Mouse (Mus musculus) gastrocnemius, postnatal 14 days (tissue): ENCODE measurements around the gene Exosc5. TPM values are rescaled to one million over a fixed set of nuclear protein-coding genes. Genes with fewer than 3 reads are reported as not detected.

Source experiments
- DNase-seq: peaks from one replicate; pipeline ENCODE4 v3.0.0; 2021; ENCODE audit warnings: mixed read lengths
- intact Hi-C: fragments of 180-260 bp; cut with DNase I; formaldehyde crosslinking; loops from one replicate; pipeline ENCODE4 v1.15.1; 2025; ENCODE audit warnings: low total_unique reads
- total RNA-seq, 2 experiments: library from RNA; stranded (reverse); gene quantifications; 2 replicates each; pipeline ENCODE4 v1.2.3; 2021

The Exosc5 gene
- total RNA-seq, 2 experiments from 2014 or later: 21.3 to 21.6 TPM

DNA sequence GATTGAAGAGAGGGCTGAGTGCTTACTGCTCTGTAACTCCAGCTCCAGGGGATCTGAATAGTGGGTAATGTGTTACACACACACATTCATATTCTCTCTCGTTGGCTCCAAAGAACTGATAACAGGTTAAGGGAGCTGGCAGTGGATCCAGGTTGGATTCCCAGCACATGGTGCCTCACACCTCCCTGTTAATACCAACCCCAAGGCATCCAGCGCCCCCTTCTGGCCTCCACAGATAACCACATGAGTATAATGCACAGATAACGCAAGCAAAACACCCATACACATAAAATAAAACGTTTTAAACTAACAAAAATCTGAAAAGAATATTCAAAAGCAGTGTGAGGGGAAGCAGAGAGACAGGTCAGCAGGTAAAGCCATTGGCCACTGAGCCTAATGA lies 13.5 kb downstream of the Exosc5 start:
- intact Hi-C loops: no loop called here
- no peak for DNase-seq

DNA sequence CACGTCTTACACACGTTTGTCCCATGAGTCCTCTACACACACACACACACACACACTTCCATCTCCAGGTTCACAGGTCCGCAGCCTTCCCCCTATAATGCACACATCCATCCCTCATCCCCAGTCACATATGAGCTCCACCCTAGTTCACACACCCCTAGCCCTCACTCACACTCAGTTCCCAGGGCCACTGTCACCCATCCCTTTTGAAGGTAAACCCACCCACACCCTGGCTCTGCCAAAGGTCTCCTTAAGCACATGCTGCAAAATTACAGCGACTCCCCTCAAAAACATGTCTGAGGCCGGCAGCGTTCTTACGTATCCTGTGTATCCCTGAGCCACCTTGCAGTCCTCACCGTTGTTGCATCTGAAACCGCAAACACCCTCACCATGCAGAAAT lies 15.3 kb downstream of the Exosc5 start:
- intact Hi-C loops: no loop called here
- no peak for DNase-seq

DNA sequence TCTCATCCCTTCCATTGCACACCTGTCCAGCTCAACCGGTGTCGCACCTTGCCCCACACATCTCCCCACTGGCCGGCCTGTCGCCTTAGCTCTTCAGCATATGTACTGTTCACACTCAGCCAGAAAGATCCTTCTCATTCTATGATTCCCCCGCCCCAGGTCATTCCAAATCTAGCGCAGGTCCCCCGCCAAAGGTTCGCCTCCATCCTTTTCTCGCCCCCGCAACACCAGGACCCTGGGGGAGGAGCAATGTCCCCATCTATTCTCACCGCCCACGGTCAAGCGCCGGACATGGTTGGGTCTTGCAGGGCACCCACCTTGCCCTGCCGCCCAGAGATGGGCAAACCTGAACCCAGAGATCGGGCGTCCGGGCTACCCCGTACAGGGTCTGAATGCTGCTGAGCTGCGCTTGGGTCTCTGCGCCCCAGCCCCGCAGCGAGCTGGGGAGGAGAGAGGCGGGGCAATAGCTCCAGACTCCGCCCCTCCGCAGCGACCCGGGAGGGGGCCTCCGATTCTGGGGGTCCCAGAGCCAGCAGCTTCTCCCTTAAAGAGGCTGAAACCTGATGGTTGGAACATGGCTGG lies 15.8 kb downstream of the Exosc5 start, which contains the start of gene Tmem91:
Gene Tmem91 (minus strand): TSS at position 448 of the 582 bp plus-strand sequence.
- no peak for DNase-seq
- intact Hi-C loops: no loop called here

DNA sequence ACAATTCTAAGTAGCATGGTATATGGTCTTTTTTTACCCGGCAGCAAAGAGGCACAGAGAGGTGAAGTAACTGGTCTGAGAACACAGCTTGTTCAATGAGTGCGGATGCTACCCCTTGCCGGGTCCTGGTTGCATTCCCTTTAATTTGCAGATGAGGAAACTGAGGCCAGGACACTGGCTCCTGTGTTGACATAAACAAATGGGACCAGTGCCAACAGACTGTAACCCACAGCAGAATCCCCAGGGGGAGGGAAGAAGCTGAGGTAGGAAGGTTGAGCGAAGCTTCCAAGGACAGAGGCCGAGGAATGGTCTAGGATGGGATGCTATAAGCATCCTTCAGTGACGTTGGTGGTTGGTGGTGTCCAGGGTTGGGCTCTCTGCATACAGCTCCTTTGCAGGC lies 16.4 kb downstream of the Exosc5 start:
- DNase-seq: no peak
- intact Hi-C loops: no loop called here

DNA sequence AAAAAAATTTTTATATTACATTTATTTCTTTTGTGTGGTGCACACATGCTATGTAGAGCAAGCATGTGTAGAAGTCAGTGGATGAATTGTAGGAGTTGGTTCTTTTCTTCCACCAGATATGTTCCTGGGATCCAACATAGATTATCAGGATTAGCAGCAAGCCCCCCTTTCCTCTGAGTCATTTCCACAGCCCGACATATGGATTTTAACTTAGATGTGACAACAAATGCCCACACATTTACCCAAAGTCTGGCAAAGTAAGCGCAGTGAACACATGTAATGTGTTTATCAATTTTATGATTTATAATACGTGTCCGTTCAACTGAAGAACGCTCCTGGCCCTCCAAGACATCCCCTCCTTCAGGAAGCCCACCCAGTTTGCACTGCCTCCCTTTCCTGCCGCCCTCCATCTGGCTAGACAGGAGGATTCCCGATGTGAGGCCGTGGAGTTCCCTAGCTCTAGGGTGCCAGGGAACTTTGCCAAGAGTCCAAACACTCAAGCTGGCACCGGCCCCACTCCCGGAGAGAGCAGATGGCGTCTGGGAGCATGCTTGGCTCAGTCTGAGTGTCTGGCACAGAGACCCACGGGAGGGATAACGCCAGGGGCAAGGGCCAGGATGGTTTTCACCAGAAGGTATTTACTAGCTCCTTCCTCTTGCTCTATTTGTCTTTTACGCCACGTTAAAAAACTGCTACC lies 17.3 kb downstream of the Exosc5 start:
- intact Hi-C loops: no loop called here
- DNase-seq: peak; percentile 81

DNA sequence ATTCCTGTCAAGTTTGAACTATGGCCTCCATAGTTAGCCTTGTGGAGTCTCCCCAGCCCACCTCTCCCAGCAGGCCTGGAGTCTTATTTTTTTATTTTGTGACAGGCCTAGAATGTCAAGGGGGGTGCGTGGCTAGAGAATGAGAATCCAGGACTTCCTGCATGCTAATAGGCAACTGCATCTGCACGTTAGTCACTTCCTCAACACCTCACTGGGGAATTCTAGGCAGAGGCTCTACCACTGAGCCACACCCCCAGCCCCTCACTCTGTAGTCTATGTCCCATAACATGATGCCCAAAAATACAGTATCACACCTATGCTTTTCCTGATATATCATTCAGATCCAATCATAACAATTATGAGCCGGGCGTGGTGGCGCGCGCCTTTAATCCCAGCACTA lies 18.0 kb downstream of the Exosc5 start:
- intact Hi-C loops: no loop called here
- no peak for DNase-seq

DNA sequence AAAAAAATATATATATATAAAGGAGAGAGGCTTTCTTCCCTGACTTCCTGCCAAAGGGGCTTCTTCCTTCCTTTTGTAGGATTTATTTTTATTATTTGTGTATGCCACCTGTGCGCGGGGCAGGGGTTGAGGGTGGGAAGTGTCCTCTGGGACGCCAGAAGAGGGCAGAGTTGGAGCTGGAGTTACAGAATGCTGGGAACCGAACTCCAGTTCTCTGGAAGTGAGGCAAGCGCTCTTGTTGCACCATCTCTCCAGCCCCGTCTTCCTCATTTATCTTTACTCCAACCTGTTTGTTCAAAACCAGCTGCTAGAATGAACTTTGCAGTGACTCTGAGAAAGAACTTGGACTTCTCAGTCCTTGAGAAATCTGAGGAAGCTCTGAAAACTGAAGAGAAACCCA lies 21.0 kb downstream of the Exosc5 start:
- intact Hi-C loops: no loop called here
- DNase-seq: no peak

DNA sequence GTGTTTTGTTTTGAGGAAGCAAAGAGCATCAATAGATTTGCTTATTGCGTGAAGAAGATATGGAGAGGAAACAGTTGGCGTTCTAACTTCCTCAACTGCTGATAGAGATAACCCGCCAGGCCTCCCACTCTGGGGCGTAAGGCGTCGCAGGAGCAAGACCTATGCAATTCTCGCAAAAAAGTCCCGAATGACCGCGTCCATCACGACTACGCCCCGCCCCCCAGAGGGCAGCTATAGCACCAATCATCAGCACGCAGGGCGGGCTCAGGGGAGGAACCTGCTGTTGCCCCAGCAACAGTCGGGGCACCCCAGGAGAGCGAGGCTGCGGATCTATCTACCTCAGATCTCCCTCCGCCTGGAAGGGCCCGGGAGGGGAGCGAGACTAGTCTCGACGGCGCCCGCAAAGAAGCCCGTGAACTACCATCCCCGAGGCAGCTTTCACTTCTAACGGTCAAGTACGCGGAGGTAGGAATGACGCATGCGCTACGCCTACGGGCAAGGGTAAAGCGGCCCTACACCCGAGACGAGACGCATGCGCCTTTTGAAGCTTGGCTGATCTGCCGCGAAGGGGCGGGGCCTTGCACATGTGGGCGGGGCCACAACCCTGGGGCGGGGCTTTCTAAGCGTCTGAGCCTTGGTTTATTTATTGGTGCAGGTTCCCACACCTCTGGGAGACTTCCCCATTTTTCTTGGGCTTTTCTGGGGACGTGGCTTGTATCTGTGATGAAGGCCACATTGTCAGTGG lies 21.7 kb downstream of the Exosc5 start, which contains the start of gene B9d2:
Gene B9d2 (plus strand): TSS at position 267 of the 745 bp plus-strand sequence.
- intact Hi-C loops: no loop called here
- peak; percentile 94 for DNase-seq

DNA sequence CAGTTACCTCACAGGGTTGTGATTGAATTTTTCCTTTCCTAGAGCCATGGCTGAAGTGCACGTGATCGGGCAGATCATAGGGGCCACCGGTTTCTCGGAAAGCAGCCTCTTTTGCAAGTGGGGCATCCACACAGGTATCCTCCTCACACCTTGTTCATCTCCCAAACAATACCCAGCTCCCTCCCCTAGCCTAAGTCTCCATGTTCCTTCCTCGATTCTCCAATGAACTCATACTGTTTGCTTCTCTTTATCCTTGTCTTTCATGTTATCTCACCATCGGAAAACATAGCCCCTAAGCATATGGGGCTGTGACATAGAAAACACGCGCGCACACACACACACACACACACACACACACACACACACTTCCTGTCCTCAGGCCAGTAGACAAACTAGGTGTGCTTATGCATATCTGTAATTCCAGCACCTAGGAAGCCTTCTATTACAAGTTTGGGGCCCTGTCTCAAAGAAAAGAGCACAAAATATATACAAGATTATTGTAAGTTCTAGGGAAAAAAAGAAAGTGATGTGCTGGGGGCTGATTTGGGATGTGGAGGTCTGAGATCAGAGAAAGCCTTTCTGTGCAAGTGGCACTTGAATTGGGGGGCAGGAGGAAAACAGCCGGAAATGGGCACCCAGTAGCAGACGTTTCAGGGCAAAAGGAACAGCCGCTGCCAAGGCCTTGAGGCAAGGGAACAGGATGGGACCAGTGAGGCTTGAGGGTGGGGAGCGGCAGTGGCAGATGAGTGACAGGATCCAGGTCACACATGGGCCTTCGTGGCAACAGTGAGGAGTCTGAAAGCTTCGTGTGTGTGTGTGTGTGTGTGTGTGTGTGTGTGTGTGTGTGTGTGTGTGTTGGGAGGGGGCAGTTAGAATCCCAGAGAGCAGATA lies 22.6 kb downstream of the Exosc5 start:
- intact Hi-C loops: no loop called here
- no peak for DNase-seq

DNA sequence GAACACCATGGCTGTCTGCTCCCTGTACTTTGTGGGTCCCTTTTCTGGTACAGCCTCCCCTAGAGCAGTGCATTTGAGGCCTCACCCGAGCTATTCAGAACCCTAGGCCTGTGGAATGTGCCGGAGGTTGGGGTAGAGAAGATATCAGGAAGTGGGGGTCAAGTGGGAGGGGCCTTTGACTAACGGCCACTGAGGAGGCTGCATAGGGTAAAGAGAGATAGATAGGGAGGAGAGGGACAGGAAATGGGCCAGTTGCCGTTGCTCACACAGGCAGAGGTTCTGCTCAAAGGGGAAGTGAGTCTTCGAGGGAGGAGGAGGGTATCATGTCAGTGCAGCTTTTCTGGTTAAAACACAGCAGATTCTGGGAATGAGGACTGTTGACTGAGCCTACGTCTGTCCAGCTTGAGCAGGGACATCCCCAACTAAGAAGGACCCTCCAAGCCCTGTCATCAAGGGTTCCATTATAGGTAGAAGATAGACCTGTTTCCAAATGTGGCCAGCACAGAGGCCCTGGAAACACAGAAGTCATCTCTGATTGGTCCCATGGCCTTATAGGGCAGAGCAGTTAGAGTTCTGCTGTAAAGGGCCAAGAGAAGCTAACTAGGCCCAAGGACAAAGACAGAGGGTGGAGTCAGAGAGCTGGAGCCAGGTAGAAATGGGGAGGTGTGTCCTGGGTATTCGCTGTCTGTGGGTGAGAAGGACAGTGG lies 24.7 kb downstream of the Exosc5 start:
- no peak for DNase-seq
- intact Hi-C loops: no loop called here

DNA sequence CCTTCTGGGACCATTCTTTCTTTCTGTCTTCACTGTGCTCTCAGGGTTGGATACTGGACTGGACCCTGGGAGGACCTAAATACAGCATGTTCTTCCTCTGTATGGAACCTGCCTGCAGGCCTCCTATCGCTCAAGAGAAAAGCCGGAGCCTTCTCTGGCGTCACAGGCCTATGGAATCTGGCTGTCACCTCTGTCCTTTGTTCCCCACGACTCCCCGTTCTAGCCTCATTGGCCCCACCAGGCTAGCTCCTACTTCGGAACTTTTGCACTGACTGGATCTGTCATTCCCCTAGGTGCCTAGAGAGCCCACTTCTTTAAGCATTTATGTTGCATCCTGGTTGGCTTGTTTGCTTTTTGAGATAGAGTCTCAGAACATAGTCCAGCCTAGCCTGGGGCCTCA lies 25.7 kb downstream of the Exosc5 start:
- intact Hi-C loops: no loop called here
- no peak for DNase-seq

DNA sequence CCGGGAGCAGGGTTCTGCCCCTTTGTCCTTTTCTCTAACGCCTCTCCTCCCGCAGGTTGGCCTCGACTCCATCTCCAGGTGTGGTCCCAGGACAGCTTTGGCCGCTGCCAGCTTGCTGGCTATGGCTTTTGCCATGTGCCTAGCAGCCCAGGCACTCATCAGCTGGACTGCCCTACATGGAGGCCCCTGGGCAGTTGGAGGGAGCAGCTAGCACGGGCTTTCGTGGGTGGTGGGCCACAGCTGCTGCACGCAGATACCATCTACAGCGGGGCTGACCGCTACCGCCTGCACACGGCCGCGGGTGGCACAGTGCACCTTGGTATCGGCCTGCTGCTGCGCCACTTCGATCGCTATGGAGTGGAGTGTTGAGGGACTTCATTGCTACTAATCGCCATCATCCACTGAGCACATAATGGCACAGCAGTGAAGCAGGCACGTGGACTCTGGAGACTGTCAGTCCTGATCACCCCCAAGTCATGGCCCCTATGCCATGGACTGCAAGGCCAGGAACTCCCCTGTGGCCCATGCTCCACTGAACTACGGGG lies 27.0 kb downstream of the Exosc5 start:
- intact Hi-C loops: no loop called here

DNA sequence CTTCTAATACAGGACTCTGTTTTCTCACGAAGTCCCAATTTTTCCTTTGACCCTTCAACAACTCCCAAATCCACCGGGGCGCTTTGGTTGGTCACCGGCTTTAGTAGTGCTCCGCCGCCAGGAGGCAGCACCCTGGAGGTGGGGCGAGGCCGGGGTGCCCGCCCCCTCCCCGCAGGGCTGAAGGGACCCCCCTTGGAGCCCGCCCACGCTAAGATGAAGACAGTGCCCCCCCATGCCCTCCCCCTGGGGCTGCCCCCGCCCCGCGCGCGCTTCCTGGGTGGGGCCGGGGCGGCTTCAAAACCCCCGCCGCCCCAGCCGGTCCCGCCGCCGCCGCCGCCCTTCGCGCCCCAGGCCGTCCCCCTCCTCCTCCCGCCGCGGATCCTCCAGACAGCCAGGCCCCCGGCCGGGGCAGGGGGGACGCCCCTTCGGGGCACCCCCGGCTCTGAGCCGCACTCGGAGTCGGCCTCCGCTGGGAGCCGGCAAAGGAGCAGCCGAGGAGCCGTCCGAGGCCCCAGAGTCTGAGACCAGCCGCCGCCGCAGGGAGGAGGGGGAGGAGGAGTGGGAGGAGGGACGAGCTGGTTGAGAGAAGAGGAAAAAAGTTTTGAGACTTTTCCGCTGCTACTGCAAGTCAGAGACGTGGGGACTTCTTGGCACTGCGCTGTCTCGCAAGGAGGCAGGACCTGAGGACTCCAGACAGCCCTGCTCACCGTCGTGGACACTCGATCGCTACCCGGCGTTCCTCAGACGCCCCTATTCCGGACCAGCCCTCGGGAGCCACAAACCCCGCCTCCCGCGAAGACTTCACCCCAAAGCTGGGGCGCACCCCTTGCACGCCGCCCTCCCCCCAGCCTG lies 27.9 kb downstream of the Exosc5 start, which contains the start of gene Tgfb1:
Gene Tgfb1 (plus strand): TSS at position 323 of the 852 bp plus-strand sequence.
- intact Hi-C loops: no loop called here
- peak; percentile 83 for DNase-seq

More for the DNA sequence above, 27.0 kb downstream of the Exosc5 start:
- no peak for DNase-seq

DNA sequence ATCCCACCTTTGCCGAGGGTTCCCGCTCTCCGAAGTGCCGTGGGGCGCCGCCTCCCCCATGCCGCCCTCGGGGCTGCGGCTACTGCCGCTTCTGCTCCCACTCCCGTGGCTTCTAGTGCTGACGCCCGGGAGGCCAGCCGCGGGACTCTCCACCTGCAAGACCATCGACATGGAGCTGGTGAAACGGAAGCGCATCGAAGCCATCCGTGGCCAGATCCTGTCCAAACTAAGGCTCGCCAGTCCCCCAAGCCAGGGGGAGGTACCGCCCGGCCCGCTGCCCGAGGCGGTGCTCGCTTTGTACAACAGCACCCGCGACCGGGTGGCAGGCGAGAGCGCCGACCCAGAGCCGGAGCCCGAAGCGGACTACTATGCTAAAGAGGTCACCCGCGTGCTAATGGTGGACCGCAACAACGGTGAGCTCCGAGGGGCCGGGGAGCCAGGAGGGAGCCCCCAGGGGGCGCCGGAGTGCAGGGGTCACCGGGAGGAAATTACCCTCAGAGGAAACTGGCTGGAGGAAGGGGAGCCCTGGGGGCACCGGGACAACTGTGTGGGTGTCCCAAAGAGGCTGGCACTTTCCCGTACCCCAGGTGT lies 28.9 kb downstream of the Exosc5 start:
- intact Hi-C loops: no loop called here
- DNase-seq: peak; percentile 52

DNA sequence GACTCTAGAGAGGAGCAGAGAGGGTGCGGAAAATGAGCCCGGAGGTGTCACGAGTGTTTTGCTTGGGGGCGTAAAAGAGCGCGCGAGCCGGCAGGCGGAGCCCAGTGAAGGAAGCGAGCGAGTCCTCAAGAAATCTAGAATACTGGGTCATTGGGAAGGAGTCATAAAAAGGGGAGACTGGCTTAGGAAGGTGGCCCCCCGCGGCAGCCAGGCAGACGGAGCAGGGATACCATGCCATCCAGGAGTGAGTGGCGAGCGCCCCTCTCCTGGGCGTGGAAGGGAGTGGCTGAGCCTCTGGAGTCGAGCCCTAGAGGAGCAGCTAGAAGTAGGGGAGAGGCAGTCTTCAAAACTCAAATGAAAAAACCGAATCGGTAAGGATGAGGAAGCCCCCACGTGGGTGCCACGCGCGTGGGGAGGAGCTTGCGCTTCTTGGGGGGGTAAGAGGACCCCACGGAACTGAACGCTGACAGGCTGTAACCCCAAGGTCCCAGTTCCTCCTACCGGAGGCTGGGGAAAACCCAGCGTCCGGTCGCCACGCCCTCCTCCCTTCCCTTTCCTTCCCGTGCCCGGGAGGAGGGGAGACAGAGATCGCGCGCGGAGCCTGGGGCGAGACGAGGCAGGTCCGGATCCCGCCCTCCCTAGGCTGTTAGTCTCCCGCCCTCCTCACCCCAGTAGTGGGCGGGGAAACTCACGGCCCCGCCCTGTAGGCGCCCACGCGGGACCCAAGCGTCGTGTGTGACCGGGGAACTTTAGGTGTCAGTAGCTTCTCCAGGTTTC lies 30.0 kb downstream of the Exosc5 start:
- intact Hi-C loops: no loop called here
- DNase-seq: peak; percentile 80

DNA sequence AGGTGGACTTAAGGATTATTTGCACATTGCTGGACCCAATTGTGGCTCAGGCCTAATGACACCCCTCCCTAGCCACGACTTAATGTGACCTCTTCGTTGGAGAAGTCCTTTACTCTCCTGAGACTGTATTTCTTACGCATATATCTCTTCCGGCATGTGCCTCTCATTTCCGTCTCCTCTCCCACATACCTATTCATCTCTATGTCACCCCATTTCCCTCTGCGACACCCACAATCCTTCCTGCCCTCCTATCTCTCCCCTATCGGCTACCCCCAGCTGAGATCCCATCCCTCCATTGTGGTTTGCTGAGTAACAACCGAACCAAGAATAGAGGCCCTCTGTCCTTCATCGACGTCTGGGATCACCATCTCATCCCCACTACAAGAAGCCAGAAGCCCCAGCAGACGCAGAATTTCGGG lies 30.6 kb downstream of the Exosc5 start:
- intact Hi-C loops: no loop called here

DNA sequence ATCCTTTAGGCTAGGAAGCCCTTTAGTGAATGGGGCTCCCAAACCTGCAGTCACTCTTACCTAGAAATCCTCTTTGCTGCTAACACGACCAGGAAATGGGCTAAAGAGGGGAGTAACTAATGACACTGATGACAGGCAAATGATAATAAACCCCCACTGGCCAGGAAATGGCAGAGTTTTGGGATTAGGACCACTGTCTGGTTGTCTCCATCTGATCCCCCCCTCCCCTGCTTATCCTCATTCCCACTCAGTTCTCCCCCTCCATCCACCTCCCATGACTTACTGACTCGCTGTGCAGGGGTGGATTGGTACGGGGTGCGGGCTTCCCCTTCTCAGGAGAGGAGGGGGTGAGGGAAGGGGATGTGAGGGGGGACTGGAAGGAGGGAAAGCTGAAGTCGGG lies 31.1 kb downstream of the Exosc5 start:
- intact Hi-C loops: no loop called here
- no peak for DNase-seq

More for the DNA sequence above, 30.6 kb downstream of the Exosc5 start:
- DNase-seq: no peak
